Mouse (Mus musculus) embryonic facial prominence, embryonic 14.5 days (tissue): ENCODE results near the gene Treh. TPM values are rescaled to one million over a fixed set of nuclear protein-coding genes. Genes with fewer than 3 reads are reported as not detected.
A peak's percentile ranks its signal among the peaks of the same experiment; 100 is the strongest.

Experiments
- ATAC-seq: fragments of 200-750 bp; cut with Nextera tagmentation; 2 replicates; pipeline ENCODE4 v1.8.0; 2017; ENCODE audit warnings: low read depth, moderate number of reproducible peaks, moderate TSS enrichment
- DNase-seq: peaks from one replicate; pipeline ENCODE4 v3.0.0-alpha.2; 2015; ENCODE audit warnings: low spot score
- H3K27ac ChIP-seq: fragments of 300-500 bp; sonication (generic); replicated peaks from 2 replicates; pipeline ENCODE4 v1.5.1; 2014; ENCODE audit warnings: low read depth, mild to moderate bottlenecking, low read length, moderate library complexity
- H3K27me3 ChIP-seq: fragments of 300-500 bp; sonication (generic); replicated peaks from 2 replicates; pipeline ENCODE4 v1.6.1; 2014; ENCODE audit warnings: low read length; ENCODE audit not compliant: control insufficient read depth, insufficient read depth
- H3K36me3 ChIP-seq: fragments of 300-500 bp; sonication (generic); 2 replicates; pipeline ENCODE4 v1.6.1; 2014; ENCODE audit warnings: low read length, mixed read lengths; ENCODE audit not compliant: control insufficient read depth, insufficient read depth
- H3K4me1 ChIP-seq: fragments of 300-500 bp; sonication (generic); 2 replicates; pipeline ENCODE4 v1.6.1; 2014; ENCODE audit warnings: antibody characterized with exemption, low read length; ENCODE audit not compliant: control insufficient read depth, insufficient read depth
- H3K4me2 ChIP-seq: fragments of 300-500 bp; sonication (generic); 2 replicates; pipeline ENCODE4 v1.6.1; 2014; ENCODE audit warnings: low read depth, mild to moderate bottlenecking, low read length, moderate library complexity, mixed read lengths
- H3K4me3 ChIP-seq: fragments of 300-500 bp; sonication (generic); 2 replicates; pipeline ENCODE4 v1.5.1; 2014; ENCODE audit warnings: low read depth, mild to moderate bottlenecking, low read length
- H3K9ac ChIP-seq: fragments of 300-500 bp; sonication (generic); 2 replicates; pipeline ENCODE4 v1.6.1; 2014; ENCODE audit warnings: low read depth, mild to moderate bottlenecking, low read length, moderate library complexity, mixed read lengths
- H3K9me3 ChIP-seq: fragments of 300-500 bp; sonication (generic); 2 replicates; pipeline ENCODE4 v1.6.1; 2016; ENCODE audit warnings: low read length; ENCODE audit not compliant: control insufficient read depth
- WGBS: fragments of 180-500 bp; shearing (Covaris S2); extraction: QIAGEN DNeasy Blood & Tissue Kit; methylation state at CpG from one replicate; pipeline ENCODE4 v1.1.7; 2014; 5-methylcytosine and 5-hydroxymethylcytosine counted together
- polyA plus RNA-seq: library from polyadenylated mRNA; unstranded; fragments of >200 nt; fragmentation: Nextera tagmentation; extraction: Ambion mirVana; gene quantifications from 2 replicates; pipeline ENCODE4 v1.2.1, GENCODE M21; 2014

Treh gene
- polyA plus RNA-seq, 1 experiment from 2014 or later: not detected

DNA sequence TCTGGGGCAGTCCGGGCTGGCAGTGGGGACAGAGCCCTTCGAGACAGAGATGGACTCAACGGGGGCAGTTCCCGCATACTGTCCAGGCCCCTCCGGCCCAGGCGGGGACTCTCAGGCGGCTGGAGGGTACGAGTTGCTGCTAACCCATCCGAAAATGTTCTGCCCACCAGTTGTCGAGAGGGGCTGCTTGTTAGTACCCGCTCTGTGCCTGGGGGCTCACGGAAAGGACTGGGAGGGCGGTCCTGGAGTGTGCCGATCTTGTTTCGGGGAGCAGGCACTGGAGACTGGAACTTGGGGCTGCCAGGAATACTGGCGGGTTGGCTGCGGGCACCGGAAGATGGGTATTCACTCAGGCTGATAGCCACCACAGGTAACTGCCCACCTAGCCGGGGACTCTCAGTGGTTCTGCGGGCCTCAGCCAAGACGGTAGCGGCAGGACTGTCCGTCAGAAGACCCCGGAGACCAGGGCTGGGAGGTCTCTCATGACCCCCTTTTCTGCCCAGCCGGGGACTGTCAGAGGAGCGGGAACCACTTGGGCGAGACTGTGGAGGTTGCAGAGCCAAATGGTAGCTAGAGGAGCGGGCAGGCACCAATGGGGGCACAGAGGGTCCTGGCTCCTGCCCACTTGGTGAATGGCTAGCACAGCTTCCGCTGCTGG is 42.8 kb downstream of the Treh start:
- 97% methylated on average over 26 of the region's 29 CpGs for WGBS
- Histone ChIP-seq H3K27me3 (no peaks in the 10 kb centered on the region), H3K9ac (no peak overlapping the region), H3K4me2 (no peak overlapping the region), H3K4me1 (peaks cover 15% of the 10 kb centered on the region), H3K9me3 (no peaks in the 10 kb centered on the region), H3K4me3 (no peak overlapping the region), H3K36me3 (peaks cover 68% of the 10 kb centered on the region), H3K27ac (no peak overlapping the region)
- no peak for DNase-seq
- ATAC-seq: no peak

GRCm38 (mm10) chr9:44716997-44717821 is 44.2 kb downstream of the Treh start:
- peaks cover 15% of the 10 kb centered on the region for H3K4me1 ChIP-seq
- H3K9me3 ChIP-seq: no peaks in the 10 kb centered on the region
- no peak overlapping the region for H3K4me3 ChIP-seq
- H3K4me2 ChIP-seq: no peak overlapping the region
- no peak overlapping the region for H3K27ac ChIP-seq
- DNase-seq (no peak), ATAC-seq (no peak)
- 70% methylated on average over 6 of the region's 6 CpGs for WGBS
- H3K9ac ChIP-seq: no peak overlapping the region
- peaks cover 54% of the 10 kb centered on the region for H3K36me3 ChIP-seq
- no peaks in the 10 kb centered on the region for H3K27me3 ChIP-seq

DNA sequence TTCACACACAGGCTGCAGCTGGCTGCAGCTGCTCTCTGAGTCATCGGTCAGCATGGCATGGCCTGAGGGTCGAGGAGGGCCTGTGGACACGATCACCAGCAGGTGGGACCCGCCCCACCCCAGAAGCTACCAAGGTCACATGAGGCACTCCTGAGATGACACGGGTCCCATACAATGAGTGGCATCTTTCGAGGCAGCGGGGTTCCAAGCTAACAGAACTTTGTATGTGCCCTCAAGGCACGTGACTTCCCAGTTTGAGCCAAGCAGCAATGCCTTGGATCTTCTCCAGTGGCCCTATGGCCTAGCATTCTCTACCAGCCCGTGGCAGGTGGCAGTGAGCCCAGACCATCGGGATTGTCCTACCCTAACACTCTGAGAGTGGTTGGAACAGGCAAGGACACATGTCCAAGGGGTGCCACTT is 44.8 kb downstream of the Treh start:
- DNase-seq (no peak), ATAC-seq (no peak)
- Histone ChIP-seq H3K27me3 (no peaks in the 10 kb centered on the region), H3K36me3 (peaks cover 48% of the 10 kb centered on the region), H3K27ac (no peak overlapping the region), H3K4me3 (no peak overlapping the region), H3K9me3 (no peaks in the 10 kb centered on the region), H3K4me1 (peaks cover 20% of the 10 kb centered on the region), H3K4me2 (no peak overlapping the region), H3K9ac (no peak overlapping the region)
- WGBS: 77% methylated on average over 10 of the region's 10 CpGs

DNA sequence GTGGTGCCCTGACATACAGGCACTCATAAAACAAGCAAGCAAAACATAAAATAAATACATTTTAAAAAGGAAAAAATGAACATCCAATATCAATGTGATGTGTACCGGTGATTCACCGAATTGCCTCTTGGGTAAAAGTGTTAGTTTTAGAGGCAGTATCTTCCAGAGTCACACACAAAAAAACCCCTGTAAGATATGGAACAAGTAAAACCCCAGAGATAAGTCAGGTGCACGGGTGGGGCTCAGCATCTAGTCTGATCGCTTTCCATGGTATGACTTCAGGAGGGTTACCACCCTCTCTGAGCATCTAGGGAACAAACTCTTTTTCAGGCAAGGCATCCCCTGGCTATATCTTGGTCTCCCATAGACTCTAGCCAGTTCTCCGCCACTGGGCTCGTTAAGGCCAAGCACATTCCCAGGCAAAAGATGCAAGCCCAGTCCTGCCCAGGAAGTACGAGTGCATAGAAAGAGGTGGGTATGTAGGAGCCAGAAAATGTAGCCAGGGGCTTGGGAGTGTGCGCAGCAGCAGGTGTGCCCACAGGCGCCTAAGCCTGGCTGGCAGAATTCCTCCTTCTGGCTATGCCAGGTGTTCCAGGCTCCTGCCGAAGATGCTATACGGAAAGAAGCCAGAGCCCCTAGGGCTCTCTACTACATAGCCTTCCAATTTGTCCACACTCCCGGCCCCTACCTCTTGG is 46.1 kb downstream of the Treh start:
- Histone ChIP-seq H3K4me3 (no peak overlapping the region), H3K27ac (no peak overlapping the region; the same call in 1 of the 2 replicates), H3K27me3 (no peaks in the 10 kb centered on the region), H3K9ac (no peak overlapping the region), H3K4me2 (0 out of 2 replicates have a peak overlapping the region, but pooled peaks have one; percentile 3), H3K4me1 (peaks cover 33% of the 10 kb centered on the region), H3K36me3 (peaks cover 39% of the 10 kb centered on the region), H3K9me3 (no peaks in the 10 kb centered on the region)
- 76% methylated on average over 12 of the region's 12 CpGs for WGBS
- DNase-seq: no peak
- no peak for ATAC-seq

GRCm38 (mm10) chr9:44719632-44720357 is 46.8 kb downstream of the Treh start:
- ATAC-seq: 0 out of 2 replicates have a peak, but pooled peaks have one; percentile 0
- Histone ChIP-seq H3K4me3 (peak overlapping the region; percentile 62), H3K4me2 (peak overlapping the region; percentile 78), H3K9me3 (no peaks in the 10 kb centered on the region), H3K27me3 (no peaks in the 10 kb centered on the region), H3K4me1 (peaks cover 36% of the 10 kb centered on the region), H3K9ac (peak overlapping the region; percentile 80; the same call in 1 of the 2 replicates), H3K36me3 (peaks cover 32% of the 10 kb centered on the region), H3K27ac (no peak overlapping the region; the same call in 1 of the 2 replicates)
- DNase-seq: no peak
- 69% methylated on average over 8 of the region's 8 CpGs for WGBS

- H3K27ac ChIP-seq: peak overlapping the region; percentile 67
- no peaks in the 10 kb centered on the region for H3K27me3 ChIP-seq
- H3K4me1 ChIP-seq: peaks cover 36% of the 10 kb centered on the region
- peak overlapping the region; percentile 62 for H3K4me3 ChIP-seq
- ATAC-seq (0 out of 2 replicates have a peak, but pooled peaks have one; percentile 7), DNase-seq (no peak)
- WGBS: 10% methylated on average over 9 of the region's 9 CpGs
- H3K9ac ChIP-seq: peak overlapping the region; percentile 80
- no peaks in the 10 kb centered on the region for H3K9me3 ChIP-seq
- peaks cover 25% of the 10 kb centered on the region for H3K36me3 ChIP-seq
- H3K4me2 ChIP-seq: peak overlapping the region; percentile 78
These were observed 47.5 kb downstream of the Treh start for GRCm38 (mm10) chr9:44720358-44721153.

DNA sequence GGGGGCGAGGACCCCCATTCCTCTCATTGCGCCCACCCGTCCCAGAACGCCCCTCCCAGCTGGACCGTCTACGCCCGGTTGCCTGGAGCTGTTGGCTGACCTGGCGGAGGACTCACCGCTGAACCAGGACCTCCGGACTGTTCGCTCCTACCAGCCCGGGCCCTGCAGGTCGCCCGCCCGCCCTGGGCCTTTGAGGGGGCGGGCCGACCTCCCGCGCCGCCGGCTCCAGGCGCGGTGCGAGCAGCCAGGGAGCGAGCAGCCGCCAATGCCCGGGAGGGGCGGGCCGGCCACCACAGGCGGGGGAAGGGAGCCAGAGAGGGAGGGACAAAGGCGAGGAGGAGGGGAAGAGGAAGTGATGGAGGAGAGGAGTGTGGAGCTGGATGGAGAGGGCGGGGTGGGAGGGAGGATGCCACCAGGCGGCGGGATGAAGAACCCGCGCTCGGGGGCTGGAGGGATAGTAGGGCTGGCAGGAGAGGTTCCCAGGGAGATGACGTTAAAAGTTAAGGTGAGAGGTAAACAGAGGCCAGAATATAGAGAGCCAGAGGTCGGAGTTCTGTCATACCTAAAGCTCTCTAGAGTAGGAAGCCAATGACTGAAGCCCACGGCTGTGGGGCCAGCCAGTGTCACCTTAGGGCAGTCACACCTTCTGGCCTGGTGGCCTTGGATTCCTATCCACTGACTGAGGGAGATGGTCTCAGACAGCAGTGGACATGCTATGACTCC is 48.3 kb downstream of the Treh start:
- Histone ChIP-seq H3K9ac (peak overlapping the region; percentile 80), H3K4me1 (peaks cover 36% of the 10 kb centered on the region), H3K9me3 (no peaks in the 10 kb centered on the region), H3K4me2 (peak overlapping the region; percentile 78), H3K36me3 (peaks cover 22% of the 10 kb centered on the region; the same call in 1 of the 2 replicates), H3K27me3 (no peaks in the 10 kb centered on the region), H3K4me3 (peak overlapping the region; percentile 62), H3K27ac (peak overlapping the region; percentile 67)
- DNase-seq: peak; percentile 91
- peak; percentile 82 for ATAC-seq
- under 1% methylated on average over 29 of the region's 40 CpGs for WGBS
